Mouse (Mus musculus): ENCODE results near the gene Limd1. TPM values are rescaled to one million over a fixed set of nuclear protein-coding genes. Genes with fewer than 3 reads are reported as not detected.

Gene Limd1
- polyA plus RNA-seq, 1 experiment from 2014 or later: 39.2 TPM

DNA sequence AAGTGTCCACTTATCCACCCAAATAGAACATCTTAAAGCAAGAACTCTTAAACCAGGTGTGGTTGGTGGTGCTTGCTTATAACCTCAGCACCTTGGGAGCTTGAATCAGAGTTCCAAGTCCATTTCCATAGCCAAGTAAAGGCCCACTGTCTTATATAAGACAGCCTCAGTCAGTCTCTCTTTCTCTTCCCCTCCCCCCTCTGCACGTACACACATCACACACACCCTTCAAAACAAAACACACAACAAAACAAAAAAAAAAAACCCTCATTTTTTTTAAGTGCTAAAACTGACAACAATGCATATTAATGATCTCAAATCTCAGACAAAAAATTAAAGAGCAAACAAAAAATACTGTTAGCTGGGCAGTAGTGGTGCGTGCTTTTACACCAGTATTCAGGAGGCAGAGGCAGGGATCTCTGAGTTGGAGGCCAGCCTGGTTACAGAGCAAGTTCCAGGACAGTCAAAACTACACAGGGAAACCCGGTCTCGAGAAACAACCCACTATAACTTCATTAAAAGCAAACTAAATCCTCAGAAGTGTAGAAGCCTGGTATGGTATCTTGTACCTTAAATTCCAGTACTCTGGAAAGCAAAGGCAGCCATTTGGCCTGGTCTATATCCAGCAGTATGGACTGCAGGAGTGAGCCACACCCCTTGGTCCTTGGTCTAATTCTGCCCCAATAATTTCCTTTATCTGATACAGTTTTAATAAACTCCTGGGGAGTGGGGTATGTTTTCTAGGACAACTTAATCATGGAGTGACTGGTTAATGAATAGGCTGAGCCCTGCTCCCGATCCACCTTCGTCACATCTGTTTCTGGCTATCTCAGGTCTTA, 49.8 kb downstream of the Limd1 start:
- DNase-seq (ENCODE audit: low spot score): no peak
- no peaks in the 10 kb centered on the region for H3K27me3 ChIP-seq (ENCODE audit: insufficient read depth, poor library complexity, severe bottlenecking)
- H3K36me3 ChIP-seq: no peaks in the 10 kb centered on the region
- no peaks in the 10 kb centered on the region for H3K9me3 ChIP-seq
- H3K4me3 ChIP-seq: peak overlapping the region; percentile 97
- WGBS: 37% methylated on average over 6 of the region's 6 CpGs
- peaks cover 7% of the 10 kb centered on the region; the same call in 1 of the 2 replicates for H3K4me1 ChIP-seq
- H3K27ac ChIP-seq: peak overlapping the region; percentile 95

DNA sequence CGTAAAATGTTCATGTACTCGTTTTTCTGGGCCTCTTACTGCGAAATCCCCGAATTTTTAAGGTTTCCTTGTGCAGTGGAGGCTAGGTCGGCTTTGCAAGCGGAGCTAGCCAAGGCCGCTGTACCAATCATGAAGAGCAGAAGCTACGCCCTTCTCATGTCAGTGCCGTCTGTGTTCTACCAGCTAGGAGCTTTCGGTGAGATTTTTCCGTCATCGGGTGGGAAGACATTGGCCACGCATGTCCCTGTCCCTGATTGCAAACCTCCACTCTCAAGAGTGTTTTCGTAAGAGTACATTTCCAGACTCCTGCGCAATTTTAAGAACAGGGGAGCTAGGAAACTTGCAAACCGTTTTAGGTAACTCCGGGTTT, 50.4 kb downstream of the Limd1 start:
- H3K4me1 ChIP-seq: peaks cover 7% of the 10 kb centered on the region; the same call in 1 of the 2 replicates
- H3K27me3 ChIP-seq (ENCODE audit: insufficient read depth, poor library complexity, severe bottlenecking): no peaks in the 10 kb centered on the region
- under 1% methylated on average over 17 of the region's 17 CpGs for WGBS
- no peaks in the 10 kb centered on the region for H3K36me3 ChIP-seq
- no peaks in the 10 kb centered on the region for H3K9me3 ChIP-seq
- H3K27ac ChIP-seq: peak overlapping the region; percentile 95
- DNase-seq (ENCODE audit: low spot score): peak; percentile 82
- H3K4me3 ChIP-seq: peak overlapping the region; percentile 97

DNA sequence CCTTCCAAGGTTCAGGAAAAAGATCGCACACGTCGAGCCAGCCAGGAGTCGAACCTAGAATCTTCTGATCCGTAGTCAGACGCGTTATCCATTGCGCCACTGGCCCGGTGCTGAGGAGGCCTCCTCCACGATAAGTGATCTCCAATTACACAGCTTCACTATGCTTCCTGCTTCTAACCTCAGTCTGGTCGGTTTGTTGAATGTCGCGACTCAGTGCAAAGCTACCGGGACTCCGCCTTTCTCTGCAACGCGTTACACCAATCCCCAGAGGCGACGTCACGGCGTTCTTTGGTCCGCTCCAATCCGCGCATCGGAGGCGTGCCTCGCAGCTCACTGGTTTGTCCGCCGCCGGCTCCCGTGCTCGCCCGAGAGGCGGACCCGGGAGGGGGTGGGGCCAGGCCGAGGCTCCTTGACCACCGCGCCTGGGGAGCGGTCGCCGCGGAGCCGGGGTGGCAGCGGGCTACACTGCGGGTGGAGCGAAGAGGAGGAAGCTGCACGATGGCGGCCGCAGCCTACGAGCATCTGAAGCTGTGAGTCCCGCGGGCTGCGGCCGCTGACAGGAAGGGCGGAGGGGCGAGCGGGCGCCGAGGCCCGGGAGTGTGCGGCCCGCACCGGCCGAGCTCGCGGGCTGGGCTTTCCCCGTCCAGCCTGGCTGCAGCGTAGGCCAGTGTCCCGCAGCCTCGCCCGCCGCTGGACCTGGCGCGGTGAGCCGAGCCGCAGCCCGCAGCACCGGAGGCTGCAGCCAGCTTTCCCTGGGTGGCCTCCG, 51.1 kb downstream of the Limd1 start, which contains the start of gene Sacm1l:
Gene Sacm1l, plus strand, starts transcription at position 368 of the 766 bp plus-strand sequence.
- H3K27ac ChIP-seq: peak within 1 kb of the TSS; percentile 95
- H3K27me3 ChIP-seq (ENCODE audit: insufficient read depth, poor library complexity, severe bottlenecking): no peaks in the 10 kb centered on the region
- H3K9me3 ChIP-seq: no peaks in the 10 kb centered on the region
- DNase-seq (ENCODE audit: low spot score): peak; percentile 100
- peaks cover 7% of the 10 kb centered on the region; the same call in 1 of the 2 replicates for H3K4me1 ChIP-seq
- H3K4me3 ChIP-seq: peak within 1 kb of the TSS; percentile 97
- under 1% methylated on average over 78 of the region's 79 CpGs for WGBS
- H3K36me3 ChIP-seq: no peaks in the 10 kb centered on the region

DNA sequence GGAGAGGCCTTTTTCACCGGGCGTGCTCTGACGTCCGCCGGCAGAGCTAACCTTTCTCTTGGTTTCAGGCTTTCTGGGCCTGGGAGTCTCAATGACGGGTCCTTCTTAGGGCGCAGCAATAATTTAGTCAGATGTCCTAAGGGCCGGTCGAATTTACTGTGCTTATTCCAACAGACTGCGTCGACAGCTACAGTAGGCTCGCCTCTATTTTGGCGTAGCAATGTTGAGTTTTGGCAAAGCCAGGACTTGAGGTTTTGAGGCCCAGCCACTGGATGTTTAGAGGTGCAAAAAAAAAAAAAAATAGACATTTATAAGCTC, 51.6 kb downstream of the Limd1 start:
- H3K4me3 ChIP-seq: peak overlapping the region; percentile 97
- no peaks in the 10 kb centered on the region for H3K36me3 ChIP-seq
- H3K4me1 ChIP-seq: peaks cover 7% of the 10 kb centered on the region; the same call in 1 of the 2 replicates
- DNase-seq (ENCODE audit: low spot score): no peak
- H3K27ac ChIP-seq: peak overlapping the region; percentile 95
- no peaks in the 10 kb centered on the region for H3K27me3 ChIP-seq (ENCODE audit: insufficient read depth, poor library complexity, severe bottlenecking)
- no peaks in the 10 kb centered on the region for H3K9me3 ChIP-seq
- WGBS: under 1% methylated on average over 13 of the region's 13 CpGs

DNA sequence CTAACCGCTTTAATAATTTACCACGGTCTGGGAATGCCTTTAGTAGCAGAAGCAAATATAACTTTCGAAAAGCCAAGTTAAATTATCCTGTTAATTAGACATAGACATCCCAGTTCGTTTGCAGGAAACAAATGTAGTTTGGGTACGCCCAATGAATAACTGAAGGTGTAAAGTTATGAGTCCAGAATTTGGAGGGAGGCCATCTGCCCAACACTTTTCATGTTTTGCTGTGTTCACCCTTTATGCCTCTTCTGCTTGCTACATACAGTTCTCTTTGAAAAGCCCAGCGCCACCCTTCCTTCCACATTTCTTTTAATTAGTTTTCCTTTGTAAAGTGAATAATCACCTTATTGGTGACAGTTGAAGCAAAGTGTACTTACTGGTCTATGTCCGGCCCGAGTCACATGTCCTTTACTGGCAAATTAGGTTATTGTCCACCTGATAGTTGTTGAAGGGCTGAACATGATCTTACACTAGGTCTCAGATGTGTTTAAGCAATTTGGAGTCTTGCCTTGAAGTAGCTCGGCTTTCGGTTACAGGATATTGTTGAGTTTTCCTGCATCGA, 52.1 kb downstream of the Limd1 start:
- H3K9me3 ChIP-seq: no peaks in the 10 kb centered on the region
- H3K4me1 ChIP-seq: peaks cover 7% of the 10 kb centered on the region; the same call in 1 of the 2 replicates
- peak overlapping the region; percentile 95; the same call in 1 of the 2 replicates for H3K27ac ChIP-seq
- peak overlapping the region; percentile 97 for H3K4me3 ChIP-seq
- no peaks in the 10 kb centered on the region for H3K36me3 ChIP-seq
- no peak for DNase-seq (ENCODE audit: low spot score)
- no peaks in the 10 kb centered on the region for H3K27me3 ChIP-seq (ENCODE audit: insufficient read depth, poor library complexity, severe bottlenecking)
- 53% methylated on average over 11 of the region's 11 CpGs for WGBS

DNA sequence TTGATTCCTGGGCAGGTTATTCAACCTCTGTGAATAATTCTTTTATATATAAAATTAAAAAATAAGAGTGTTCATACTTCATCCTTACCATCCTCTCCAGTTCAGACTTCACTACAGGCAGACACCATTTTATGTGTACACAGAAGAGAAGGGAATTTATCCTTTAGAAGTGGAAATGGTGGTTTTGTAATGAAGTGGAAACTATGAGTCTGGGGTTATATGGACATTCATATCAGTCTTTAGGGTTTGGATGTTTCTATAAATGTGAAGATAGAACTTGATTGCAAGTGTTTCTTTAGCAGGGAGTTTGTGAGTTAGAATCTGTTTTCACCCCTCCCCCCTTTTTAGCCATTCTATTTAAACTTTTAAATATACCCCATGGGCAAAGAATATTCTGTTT, 52.7 kb downstream of the Limd1 start:
- no peaks in the 10 kb centered on the region for H3K36me3 ChIP-seq
- DNase-seq (ENCODE audit: low spot score): no peak
- H3K4me3 ChIP-seq: peak overlapping the region; percentile 97
- H3K4me1 ChIP-seq: peaks cover 7% of the 10 kb centered on the region; the same call in 1 of the 2 replicates
- H3K9me3 ChIP-seq: no peaks in the 10 kb centered on the region
- H3K27ac ChIP-seq: no peak overlapping the region
- H3K27me3 ChIP-seq (ENCODE audit: insufficient read depth, poor library complexity, severe bottlenecking): no peaks in the 10 kb centered on the region

DNA sequence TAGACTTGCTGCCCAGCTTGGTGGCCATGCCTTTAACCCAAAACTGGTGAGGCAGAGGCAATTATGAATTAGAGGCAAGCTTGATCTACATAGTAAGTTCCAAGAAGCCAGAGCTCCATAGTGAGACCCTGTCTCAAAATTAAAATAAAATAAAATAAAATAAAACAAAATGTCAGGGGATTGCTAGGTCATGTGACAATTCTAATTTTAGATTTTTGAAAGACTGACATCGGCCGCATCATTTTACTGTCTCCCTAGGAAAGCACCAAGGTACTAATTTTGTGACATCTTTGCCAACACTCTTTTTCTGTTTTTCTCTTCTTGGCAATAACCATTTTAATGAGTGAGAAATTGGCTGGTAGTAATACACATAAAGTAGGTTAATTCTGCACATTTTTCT, 58.1 kb downstream of the Limd1 start:
- Histone ChIP-seq H3K4me3 (no peak overlapping the region), H3K9me3 (no peaks in the 10 kb centered on the region), H3K27ac (no peak overlapping the region), H3K27me3 (ENCODE audit: insufficient read depth, poor library complexity, severe bottlenecking) (no peaks in the 10 kb centered on the region), H3K36me3 (no peaks in the 10 kb centered on the region), H3K4me1 (no peaks in the 10 kb centered on the region)
- 87% methylated on average over 2 of the region's 2 CpGs for WGBS
- DNase-seq (ENCODE audit: low spot score): no peak

DNA sequence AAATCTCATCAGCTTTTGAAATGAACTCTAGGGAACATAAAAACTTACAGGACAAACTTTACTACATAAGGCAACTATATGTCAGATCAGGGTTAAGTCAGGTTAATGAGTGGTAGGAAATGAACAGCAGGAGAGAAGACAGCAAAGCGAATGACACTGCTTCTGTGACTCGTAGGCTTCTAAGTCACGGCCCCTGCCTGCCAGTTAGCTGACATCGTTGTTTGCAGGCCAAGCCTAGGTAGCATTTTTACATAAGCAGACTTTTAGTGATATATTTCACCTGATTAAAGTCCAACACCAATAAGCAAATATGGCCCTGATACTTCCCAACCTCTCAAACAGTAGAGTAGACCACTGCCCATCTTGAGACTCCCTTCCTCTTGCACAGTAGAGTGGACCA, 59.7 kb downstream of the Limd1 start:
- Histone ChIP-seq H3K4me3 (no peak overlapping the region), H3K27me3 (ENCODE audit: insufficient read depth, poor library complexity, severe bottlenecking) (no peaks in the 10 kb centered on the region), H3K36me3 (0 out of 2 replicates have a peak, but pooled peaks cover 5% of the 10 kb centered on the region), H3K4me1 (no peaks in the 10 kb centered on the region), H3K9me3 (no peaks in the 10 kb centered on the region), H3K27ac (no peak overlapping the region)
- 75% methylated on average over 4 of the region's 4 CpGs for WGBS
- DNase-seq (ENCODE audit: low spot score): no peak

DNA sequence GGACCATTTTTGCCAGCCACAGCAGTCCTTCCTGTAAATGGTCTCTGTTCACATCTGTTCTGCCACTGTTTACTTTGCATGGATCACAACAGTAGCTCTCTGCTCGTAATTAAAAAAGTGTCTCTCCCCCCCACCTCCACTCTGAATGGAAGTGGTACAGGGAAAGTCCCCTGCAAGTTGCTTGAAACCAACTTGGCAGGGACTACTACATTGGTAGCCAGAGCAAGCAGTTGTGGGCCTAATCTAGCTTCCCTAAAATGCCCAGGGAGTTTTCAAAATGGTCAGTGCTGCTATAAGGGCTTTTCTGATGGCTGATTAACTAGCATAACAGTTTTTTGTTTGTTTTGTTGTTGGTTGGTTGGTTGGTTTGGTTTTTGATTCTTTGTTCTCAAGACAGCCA, 60.6 kb downstream of the Limd1 start:
- Histone ChIP-seq H3K4me3 (no peak overlapping the region), H3K9me3 (no peaks in the 10 kb centered on the region), H3K27me3 (ENCODE audit: insufficient read depth, poor library complexity, severe bottlenecking) (no peaks in the 10 kb centered on the region), H3K27ac (no peak overlapping the region), H3K36me3 (peaks cover 14% of the 10 kb centered on the region; the same call in 1 of the 2 replicates), H3K4me1 (no peaks in the 10 kb centered on the region)
- no peak for DNase-seq (ENCODE audit: low spot score)
- WGBS: 73% methylated on average over 1 of the region's 1 CpGs

DNA sequence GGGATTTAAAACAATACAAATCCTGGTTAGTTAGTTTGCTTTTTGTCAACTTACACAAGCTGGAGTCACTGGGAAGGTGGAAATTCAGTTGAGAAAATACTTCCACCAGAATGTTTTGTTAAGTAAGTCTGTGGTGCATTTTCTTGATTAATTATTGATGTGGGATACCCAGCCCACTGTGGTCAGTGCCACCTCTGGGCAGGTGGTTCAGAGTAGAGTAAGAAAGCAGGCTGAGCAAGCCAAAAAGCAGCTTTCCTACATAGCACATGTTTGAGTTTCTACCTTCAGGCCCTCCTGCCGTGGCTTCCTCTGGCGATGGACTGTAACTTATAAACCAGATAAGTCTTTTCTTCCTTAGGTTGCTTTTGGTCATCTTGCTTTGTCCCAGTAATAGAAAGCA, 61.3 kb downstream of the Limd1 start:
- Histone ChIP-seq H3K9me3 (no peaks in the 10 kb centered on the region), H3K4me1 (no peaks in the 10 kb centered on the region), H3K36me3 (peaks cover 16% of the 10 kb centered on the region; the same call in 1 of the 2 replicates), H3K27ac (no peak overlapping the region), H3K27me3 (ENCODE audit: insufficient read depth, poor library complexity, severe bottlenecking) (no peaks in the 10 kb centered on the region), H3K4me3 (no peak overlapping the region)
- no peak for DNase-seq (ENCODE audit: low spot score)
- 86% methylated on average over 2 of the region's 2 CpGs for WGBS

DNA sequence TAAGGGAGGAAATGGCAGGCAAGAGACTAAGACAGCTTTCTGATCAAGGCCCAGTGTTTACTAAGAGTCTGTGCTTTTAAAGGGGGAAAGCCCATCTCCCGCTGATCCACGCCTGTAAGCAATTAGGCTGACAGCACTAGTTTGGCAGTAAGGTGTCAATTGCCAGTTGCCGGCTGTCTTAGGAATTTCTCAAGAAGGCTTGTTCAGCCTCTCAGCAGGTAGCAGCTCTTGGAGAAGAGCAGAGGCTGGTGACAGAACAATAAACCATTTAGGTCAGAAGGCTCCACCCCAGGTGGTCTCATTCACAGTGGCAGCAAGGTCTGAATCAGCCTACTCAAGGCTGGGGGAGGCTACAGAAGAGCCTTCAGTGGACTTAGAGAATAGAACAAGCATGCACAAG, 76.1 kb downstream of the Limd1 start:
- Histone ChIP-seq H3K4me1 (peaks cover 8% of the 10 kb centered on the region), H3K27ac (no peak overlapping the region), H3K9me3 (no peaks in the 10 kb centered on the region), H3K27me3 (ENCODE audit: insufficient read depth, poor library complexity, severe bottlenecking) (no peaks in the 10 kb centered on the region), H3K4me3 (no peak overlapping the region), H3K36me3 (peaks cover 82% of the 10 kb centered on the region)
- no peak for DNase-seq (ENCODE audit: low spot score)
- 22% methylated on average over 3 of the region's 3 CpGs for WGBS

All from heart, embryonic 10.5 days (tissue).